Mouse (Mus musculus) liver, embryonic 11.5 days (tissue): ENCODE data around the gene Gpr45. TPM values are rescaled to one million over a fixed set of nuclear protein-coding genes. Genes with fewer than 3 reads are reported as not detected.
"Not testable (repeated sequence)": the region's sequence is repeated elsewhere in the genome, so short reads cannot be mapped to it uniquely, and the experiment has no call there.

ENCODE experiments used
- ATAC-seq: fragments of 200-750 bp; cut with Nextera tagmentation; replicated peaks from 2 replicates; pipeline ENCODE4 v1.8.0; 2017; ENCODE audit warnings: moderate number of reproducible peaks, mild to moderate bottlenecking, moderate TSS enrichment, moderate library complexity; ENCODE audit not compliant: low FRiP score
- DNase-seq: peaks from one replicate; pipeline ENCODE4 v3.0.0-alpha.2; 2017; ENCODE audit warnings: low spot score
- H3K27ac ChIP-seq: fragments of 300-500 bp; sonication (generic); 2 replicates; pipeline ENCODE4 v1.5.1; 2014; ENCODE audit warnings: mild to moderate bottlenecking, low read depth, low read length, control low read depth
- H3K27me3 ChIP-seq: fragments of 300-500 bp; sonication (generic); replicated peaks from 2 replicates; pipeline ENCODE4 v1.6.1; 2014; ENCODE audit warnings: low read length, mixed read lengths; ENCODE audit not compliant: control insufficient read depth, insufficient read depth
- H3K36me3 ChIP-seq: fragments of 300-500 bp; sonication (generic); 2 replicates; pipeline ENCODE4 v1.6.1; 2014; ENCODE audit warnings: mild to moderate bottlenecking, low read length, moderate library complexity, mixed read lengths; ENCODE audit not compliant: control insufficient read depth, insufficient read depth
- H3K4me1 ChIP-seq: fragments of 300-500 bp; sonication (generic); replicated peaks from 2 replicates; pipeline ENCODE4 v1.6.1; 2014; ENCODE audit warnings: low read length, mixed read lengths; ENCODE audit not compliant: control insufficient read depth, insufficient read depth
- H3K4me2 ChIP-seq: fragments of 300-500 bp; sonication (generic); 2 replicates; pipeline ENCODE4 v1.6.1; 2014; ENCODE audit warnings: mild to moderate bottlenecking, control low read depth, moderate library complexity
- H3K4me3 ChIP-seq: fragments of 300-500 bp; sonication (generic); 2 replicates; pipeline ENCODE4 v1.5.1; 2014; ENCODE audit warnings: low read depth, low read length, control low read depth
- H3K9ac ChIP-seq: fragments of 300-500 bp; sonication (generic); 2 replicates; pipeline ENCODE4 v1.6.1; 2014; ENCODE audit warnings: low read depth, low read length, control low read depth
- H3K9me3 ChIP-seq: fragments of 300-500 bp; sonication (generic); 2 replicates; pipeline ENCODE4 v1.6.1; 2016; ENCODE audit warnings: low read length, inconsistent platforms, mixed read lengths; ENCODE audit not compliant: control insufficient read depth
- WGBS: fragments of 180-500 bp; shearing (Covaris S2); extraction: QIAGEN DNeasy Blood & Tissue Kit; methylation state at CpG from one replicate; pipeline ENCODE4 v1.1.7; 2014; 5-methylcytosine and 5-hydroxymethylcytosine counted together
- polyA plus RNA-seq: library from polyadenylated mRNA; unstranded; fragments of >200 nt; fragmentation: Nextera tagmentation; extraction: Ambion mirVana; gene quantifications from 2 replicates; pipeline ENCODE4 v1.2.1, GENCODE M21; 2014

Gene Gpr45
- polyA plus RNA-seq, 1 experiment from 2014 or later: 2.3 TPM

- H3K27me3 ChIP-seq, H3K36me3 ChIP-seq, H3K4me3 ChIP-seq, ATAC-seq, H3K9me3 ChIP-seq, H3K4me1 ChIP-seq, H3K4me2 ChIP-seq, H3K9ac ChIP-seq, H3K27ac ChIP-seq, DNase-seq: not testable (repeated sequence)
- 80% methylated on average over 7 of the region's 7 CpGs for WGBS
Measured at GRCm38 (mm10) chr1:43015153-43015685, 62.5 kb downstream of the Gpr45 start.

- Histone ChIP-seq H3K27ac (no peak overlapping the region), H3K4me1 (no peaks in the 10 kb centered on the region), H3K4me3 (no peak overlapping the region), H3K4me2 (no peak overlapping the region), H3K9me3 (no peaks in the 10 kb centered on the region), H3K27me3 (no peaks in the 10 kb centered on the region), H3K9ac (no peak overlapping the region), H3K36me3 (no peaks in the 10 kb centered on the region)
- 79% methylated on average over 7 of the region's 7 CpGs for WGBS
- DNase-seq (no peak), ATAC-seq (no peak)
Measured at GRCm38 (mm10) chr1:43036014-43036413, 83.3 kb downstream of the Gpr45 start.

- ATAC-seq (no peak), DNase-seq (no peak)
- H3K27me3 ChIP-seq: no peaks in the 10 kb centered on the region
- no peak overlapping the region for H3K4me3 ChIP-seq
- no peaks in the 10 kb centered on the region for H3K4me1 ChIP-seq
- 39% methylated on average over 6 of the region's 6 CpGs for WGBS
- no peaks in the 10 kb centered on the region for H3K9me3 ChIP-seq
- no peaks in the 10 kb centered on the region for H3K36me3 ChIP-seq
- H3K27ac ChIP-seq: no peak overlapping the region
- no peak overlapping the region for H3K4me2 ChIP-seq
- no peak overlapping the region for H3K9ac ChIP-seq
Measured at GRCm38 (mm10) chr1:43042271-43042670, 89.6 kb downstream of the Gpr45 start.

GRCm38 (mm10) chr1:43045204-43045982 lies 92.7 kb downstream of the Gpr45 start:
- 71% methylated on average over 14 of the region's 14 CpGs for WGBS
- no peaks in the 10 kb centered on the region for H3K9me3 ChIP-seq
- H3K4me1 ChIP-seq: no peaks in the 10 kb centered on the region
- H3K4me2 ChIP-seq: no peak overlapping the region
- H3K36me3 ChIP-seq: peaks cover 4% of the 10 kb centered on the region; the same call in 1 of the 2 replicates
- H3K4me3 ChIP-seq: no peak overlapping the region
- ATAC-seq (no peak), DNase-seq (no peak)
- no peak overlapping the region for H3K27ac ChIP-seq
- no peaks in the 10 kb centered on the region for H3K27me3 ChIP-seq
- no peak overlapping the region for H3K9ac ChIP-seq

GRCm38 (mm10) chr1:43046990-43047389 lies 94.3 kb downstream of the Gpr45 start:
- ATAC-seq: no peak
- peaks cover 13% of the 10 kb centered on the region; the same call in 1 of the 2 replicates for H3K36me3 ChIP-seq
- WGBS: 75% methylated on average over 2 of the region's 2 CpGs

DNA sequence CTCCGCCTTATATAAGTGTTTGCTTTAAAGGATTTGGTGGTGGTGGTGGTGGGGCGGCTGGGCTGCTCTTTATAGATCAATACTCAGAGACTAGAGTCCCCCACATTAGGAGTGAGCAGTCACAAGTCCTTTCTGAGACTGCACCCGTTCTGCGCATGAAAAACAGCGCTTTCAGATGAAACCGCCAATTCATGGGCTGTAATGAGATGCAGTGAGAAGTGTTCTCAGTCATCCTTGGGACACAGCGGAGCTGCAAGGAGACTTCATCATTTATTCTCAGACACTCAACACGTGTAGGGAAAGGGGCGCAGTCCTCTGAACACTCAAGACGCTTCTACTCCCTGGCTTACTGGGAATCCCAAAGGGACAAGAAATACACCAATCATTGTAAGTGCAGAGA lies 95.1 kb downstream of the Gpr45 start:
- Histone ChIP-seq H3K4me1 (no peaks in the 10 kb centered on the region), H3K27me3 (no peaks in the 10 kb centered on the region), H3K9ac (no peak overlapping the region), H3K27ac (no peak overlapping the region), H3K36me3 (peaks cover 13% of the 10 kb centered on the region; the same call in 1 of the 2 replicates), H3K9me3 (no peaks in the 10 kb centered on the region), H3K4me2 (no peak overlapping the region), H3K4me3 (no peak overlapping the region)
- no peak for ATAC-seq
- DNase-seq: no peak
- WGBS: 85% methylated on average over 10 of the region's 10 CpGs

More at GRCm38 (mm10) chr1:43046990-43047389, 94.3 kb downstream of the Gpr45 start:
- no peaks in the 10 kb centered on the region for H3K9me3 ChIP-seq
- H3K27ac ChIP-seq: no peak overlapping the region
- H3K4me1 ChIP-seq: no peaks in the 10 kb centered on the region
- no peaks in the 10 kb centered on the region for H3K27me3 ChIP-seq
- DNase-seq: no peak
- H3K4me3 ChIP-seq: no peak overlapping the region
- H3K9ac ChIP-seq: no peak overlapping the region
- H3K4me2 ChIP-seq: no peak overlapping the region

DNA sequence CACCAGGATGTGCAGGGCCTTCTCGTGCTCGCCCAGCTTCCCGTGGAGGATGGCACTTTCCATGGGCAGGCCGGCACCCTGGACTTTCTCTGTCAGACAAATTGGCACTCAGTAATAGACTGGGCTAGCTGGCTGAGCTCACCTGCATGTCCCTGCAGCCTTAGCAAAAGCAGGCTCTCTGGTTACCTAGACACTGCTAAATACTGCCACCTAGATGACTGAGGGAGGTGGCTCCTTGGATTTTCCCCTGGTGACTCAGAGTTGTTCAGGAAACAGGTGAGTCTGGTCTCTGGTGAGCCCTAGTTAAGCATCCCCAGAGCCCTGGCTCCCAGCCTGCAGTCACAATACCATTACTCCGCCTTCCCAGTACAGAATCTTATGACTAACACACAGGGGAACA lies 99.2 kb downstream of the Gpr45 start:
- no peak overlapping the region for H3K4me3 ChIP-seq
- ATAC-seq (no peak), DNase-seq (no peak)
- no peaks in the 10 kb centered on the region for H3K4me1 ChIP-seq
- H3K9me3 ChIP-seq: no peaks in the 10 kb centered on the region
- no peaks in the 10 kb centered on the region for H3K27me3 ChIP-seq
- H3K4me2 ChIP-seq: no peak overlapping the region
- 93% methylated on average over 5 of the region's 5 CpGs for WGBS
- H3K27ac ChIP-seq: no peak overlapping the region
- H3K36me3 ChIP-seq: peaks cover 18% of the 10 kb centered on the region; the same call in 1 of the 2 replicates
- H3K9ac ChIP-seq: no peak overlapping the region

- 58% methylated on average over 9 of the region's 9 CpGs for WGBS
Measured at GRCm38 (mm10) chr1:43065615-43066310, 113.1 kb downstream of the Gpr45 start.

More at GRCm38 (mm10) chr1:43065615-43066310, 113.1 kb downstream of the Gpr45 start:
- ATAC-seq: no peak
- no peak overlapping the region for H3K4me3 ChIP-seq
- H3K9ac ChIP-seq: no peak overlapping the region
- H3K27ac ChIP-seq: no peak overlapping the region
- no peaks in the 10 kb centered on the region for H3K27me3 ChIP-seq
- no peaks in the 10 kb centered on the region for H3K9me3 ChIP-seq
- DNase-seq: peak; percentile 50
- no peak overlapping the region for H3K4me2 ChIP-seq
- peaks cover 5% of the 10 kb centered on the region; the same call in 1 of the 2 replicates for H3K36me3 ChIP-seq
- no peaks in the 10 kb centered on the region for H3K4me1 ChIP-seq
